Mouse (Mus musculus): ENCODE data around the gene Gm44596.
A peak's percentile ranks its signal among the peaks of the same experiment; 100 is the strongest.

Gm44596 gene

DNA sequence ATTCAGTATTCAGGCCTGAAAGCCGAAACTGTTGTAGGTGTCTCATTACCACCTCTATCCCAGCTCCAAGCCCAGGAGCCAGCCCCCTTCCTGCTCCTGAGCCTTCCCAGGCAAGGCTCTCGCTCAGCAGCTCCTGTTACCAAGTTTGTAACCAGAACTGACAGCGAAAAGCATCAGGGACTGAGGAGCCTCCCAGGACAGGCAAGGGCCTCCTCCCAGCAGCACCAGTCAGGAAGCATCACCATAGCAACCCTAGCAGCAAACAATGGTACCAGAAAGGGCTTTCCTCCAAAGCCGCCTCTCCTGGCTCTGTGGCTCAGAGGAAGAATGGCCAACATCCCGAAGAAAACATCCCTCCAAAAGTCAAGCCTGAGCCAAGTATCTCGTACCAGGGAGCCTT is at the start of gene Gm44596, which contains the start of gene Tex52:
Gene Gm44596, plus strand, starts transcription at position 312 of the 400 bp plus-strand sequence.
Gene Tex52, plus strand, starts transcription at position 265 of the 400 bp plus-strand sequence.
- no peak for DNase-seq (ENCODE audit: low spot score)

DNA sequence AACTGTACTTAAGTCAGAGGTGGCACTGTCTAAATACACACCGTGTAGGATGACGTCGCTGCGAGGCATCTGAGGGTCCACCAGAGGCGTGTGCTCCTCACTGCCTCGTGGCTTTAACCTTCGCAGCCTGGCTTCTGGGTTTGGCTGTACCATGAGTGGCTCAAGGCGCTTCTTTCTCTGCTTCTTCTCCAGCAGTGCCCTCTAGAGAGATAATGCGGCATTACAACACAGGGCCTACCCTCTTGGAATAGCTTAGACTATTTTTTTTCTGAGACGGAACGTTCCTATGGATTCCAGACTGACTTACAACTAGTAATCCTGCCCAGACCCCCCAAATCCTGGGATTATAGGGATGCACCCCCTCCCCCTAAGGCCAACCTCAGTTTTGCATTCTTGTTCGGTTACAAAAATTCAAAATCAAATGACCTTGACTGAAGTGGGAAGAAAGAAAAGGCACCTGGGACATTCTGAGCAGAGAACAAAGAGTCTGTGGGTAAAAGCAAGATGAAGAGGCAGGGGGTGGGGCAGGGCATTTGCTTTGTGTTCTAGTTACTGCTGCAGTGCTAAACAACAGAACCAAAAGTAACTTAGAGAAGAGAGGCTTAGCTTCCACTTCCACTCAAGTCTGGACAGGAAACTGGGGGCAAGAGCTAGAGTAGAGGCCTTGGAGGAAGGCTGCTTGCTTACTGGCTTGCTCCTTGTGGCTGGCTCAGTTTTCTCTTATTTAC is 40.7 kb upstream of the Gm44596 start:
- peak; percentile 77 for DNase-seq (ENCODE audit: low spot score)

GRCm38 (mm10) chr6:128337467-128337866 is 37.8 kb upstream of the Gm44596 start:
- peak; percentile 60 for DNase-seq (ENCODE audit: low spot score)

- peak; percentile 36 for DNase-seq (ENCODE audit: low spot score)
These were observed 36.4 kb upstream of the Gm44596 start for GRCm38 (mm10) chr6:128338876-128339275.

- no peak for DNase-seq (ENCODE audit: low spot score)
These were observed 33.2 kb upstream of the Gm44596 start for GRCm38 (mm10) chr6:128341956-128342723.

- no peak for DNase-seq (ENCODE audit: low spot score)
These were observed 29.7 kb upstream of the Gm44596 start for GRCm38 (mm10) chr6:128345623-128346022.

DNA sequence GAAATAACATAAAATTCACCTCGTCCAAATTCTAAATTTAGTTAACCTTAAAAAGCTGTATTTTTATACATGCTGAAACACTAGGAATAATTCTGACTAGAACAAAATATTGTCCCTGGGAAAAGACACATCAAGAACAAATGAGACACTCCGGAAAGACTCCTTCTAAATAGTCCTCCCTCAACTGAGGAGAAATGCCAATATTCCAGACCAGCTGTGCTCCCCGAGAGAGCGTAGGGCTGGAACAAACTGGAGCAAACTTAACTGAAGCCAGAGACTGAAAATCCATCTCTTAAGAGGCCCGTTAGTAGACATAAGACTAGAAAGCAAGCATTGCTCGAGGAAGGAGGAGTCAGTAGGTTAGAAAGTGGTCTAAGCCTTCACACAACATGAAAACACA is 28.5 kb upstream of the Gm44596 start:
- no peak for DNase-seq (ENCODE audit: low spot score)

GRCm38 (mm10) chr6:128349711-128350110 is 25.6 kb upstream of the Gm44596 start:
- DNase-seq (ENCODE audit: low spot score): no peak

DNA sequence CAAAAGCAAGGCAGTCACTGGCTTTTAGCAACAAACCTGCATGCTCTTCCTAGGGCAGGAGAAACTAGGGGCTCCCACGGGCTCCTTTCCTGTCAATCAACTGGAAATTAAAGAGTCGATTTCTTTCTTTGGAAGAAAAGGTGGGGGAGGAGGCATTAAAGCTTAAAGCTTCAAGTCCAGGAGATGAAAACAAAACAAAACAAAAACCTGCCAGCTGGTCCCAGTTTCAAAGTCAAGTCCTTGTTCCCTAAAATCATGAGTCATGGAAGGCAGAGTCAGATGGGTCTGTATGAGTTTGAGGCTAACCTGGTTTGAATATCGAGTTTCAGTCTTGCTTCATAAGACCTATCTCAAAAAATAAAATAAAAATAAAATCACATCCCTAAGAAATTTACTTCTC is 21.2 kb upstream of the Gm44596 start:
- DNase-seq (ENCODE audit: low spot score): no peak

DNA sequence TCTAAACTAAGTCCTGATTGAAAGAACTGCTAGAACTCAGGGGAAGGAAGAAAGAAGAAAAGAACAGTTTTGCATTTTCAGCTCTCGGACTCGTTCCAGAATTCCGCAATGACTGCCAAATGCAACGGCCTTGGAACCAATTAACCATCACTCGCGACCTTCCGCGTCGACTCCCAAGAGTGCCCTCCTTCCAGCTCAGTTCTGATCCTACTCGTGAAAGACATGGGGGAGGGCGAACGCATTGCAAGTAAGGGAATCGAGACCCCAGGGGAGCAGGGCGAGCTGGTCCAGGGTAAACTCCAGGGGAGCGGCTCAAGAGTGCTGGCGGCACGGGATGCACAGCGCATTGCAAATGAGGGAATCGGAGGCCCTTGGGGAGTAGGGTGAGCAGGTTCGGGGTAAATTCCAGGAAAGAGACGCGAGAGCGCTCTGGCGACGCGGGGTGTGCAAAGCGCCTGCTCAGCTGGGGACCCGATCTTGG is 20.1 kb upstream of the Gm44596 start:
- no peak for DNase-seq (ENCODE audit: low spot score)

DNA sequence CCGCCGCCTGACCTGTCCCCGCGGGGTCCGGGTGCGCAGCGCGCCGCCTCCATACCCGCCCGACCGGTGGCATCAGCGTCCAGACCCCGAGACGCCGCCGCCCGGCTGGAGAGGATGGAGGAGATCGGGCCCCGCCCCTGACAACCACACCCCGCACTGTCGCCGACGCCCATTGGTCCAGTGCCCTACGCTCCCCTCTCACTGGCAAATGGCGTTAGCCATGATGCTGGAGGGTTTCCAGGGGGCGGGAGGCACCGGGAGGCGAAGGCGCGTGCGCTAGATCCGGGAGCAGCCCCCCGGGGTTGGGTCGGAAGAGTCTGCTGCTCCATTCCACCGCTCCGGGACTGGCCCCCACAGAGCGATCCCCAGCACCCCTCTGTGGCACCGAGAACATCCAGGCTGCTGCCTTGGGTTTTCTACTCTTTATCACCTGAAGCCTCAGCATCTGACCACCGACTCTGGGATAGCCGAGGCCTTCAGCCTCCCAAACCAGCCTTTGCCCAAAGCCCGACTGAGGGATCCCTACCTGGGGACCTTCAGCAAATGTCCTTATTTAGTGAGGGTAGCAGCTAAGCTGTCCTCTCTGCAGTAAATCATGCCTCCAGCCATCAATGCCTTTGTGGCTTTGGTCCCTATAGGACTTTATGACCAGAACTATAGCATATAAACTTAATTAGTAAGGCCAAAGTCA is 19.4 kb upstream of the Gm44596 start, which contains the start of gene Tulp3:
Gene Tulp3, minus strand, starts transcription at position 126 of the 691 bp plus-strand sequence.
- peak; percentile 96 for DNase-seq (ENCODE audit: low spot score)

DNA sequence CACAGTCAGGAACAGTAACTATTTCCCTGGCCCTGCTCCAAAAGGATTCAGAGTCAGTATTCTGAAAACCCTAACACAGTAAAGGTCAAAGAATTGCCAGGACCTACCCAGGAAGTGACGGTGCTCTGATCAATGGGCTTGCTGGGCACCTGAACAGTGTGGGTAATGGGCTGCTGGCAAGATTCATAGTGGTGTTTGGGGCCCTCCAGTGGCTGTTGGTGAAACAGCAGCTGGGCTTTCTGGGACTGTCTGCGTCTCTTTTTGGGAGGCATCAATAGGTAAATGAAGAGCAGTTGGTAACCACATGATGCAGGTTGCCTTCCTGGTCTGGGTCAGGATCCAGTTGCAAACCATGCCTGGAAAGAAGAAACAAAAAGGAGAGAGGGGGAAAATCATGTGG is 16.3 kb upstream of the Gm44596 start:
- no peak for DNase-seq (ENCODE audit: low spot score)

DNA sequence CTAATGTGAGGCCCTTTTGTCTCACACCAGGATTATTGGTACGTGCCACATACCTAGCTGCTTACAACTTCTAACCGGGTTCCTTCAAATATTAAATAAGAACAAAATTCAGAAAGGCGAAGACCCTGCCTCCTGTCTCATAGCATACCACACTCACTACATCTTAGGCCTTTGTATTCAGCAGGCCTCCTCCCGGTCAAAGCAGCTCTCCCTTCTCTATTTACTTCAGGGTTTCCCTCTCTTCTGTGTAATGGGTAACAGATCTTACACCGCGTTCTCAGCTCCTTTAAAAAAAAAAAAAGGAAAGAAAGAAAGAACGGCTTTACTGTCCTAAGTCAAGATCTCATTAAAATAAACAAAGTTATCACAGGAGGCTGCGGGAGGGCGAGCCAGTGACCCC is 13.4 kb upstream of the Gm44596 start:
- DNase-seq (ENCODE audit: low spot score): no peak

DNA sequence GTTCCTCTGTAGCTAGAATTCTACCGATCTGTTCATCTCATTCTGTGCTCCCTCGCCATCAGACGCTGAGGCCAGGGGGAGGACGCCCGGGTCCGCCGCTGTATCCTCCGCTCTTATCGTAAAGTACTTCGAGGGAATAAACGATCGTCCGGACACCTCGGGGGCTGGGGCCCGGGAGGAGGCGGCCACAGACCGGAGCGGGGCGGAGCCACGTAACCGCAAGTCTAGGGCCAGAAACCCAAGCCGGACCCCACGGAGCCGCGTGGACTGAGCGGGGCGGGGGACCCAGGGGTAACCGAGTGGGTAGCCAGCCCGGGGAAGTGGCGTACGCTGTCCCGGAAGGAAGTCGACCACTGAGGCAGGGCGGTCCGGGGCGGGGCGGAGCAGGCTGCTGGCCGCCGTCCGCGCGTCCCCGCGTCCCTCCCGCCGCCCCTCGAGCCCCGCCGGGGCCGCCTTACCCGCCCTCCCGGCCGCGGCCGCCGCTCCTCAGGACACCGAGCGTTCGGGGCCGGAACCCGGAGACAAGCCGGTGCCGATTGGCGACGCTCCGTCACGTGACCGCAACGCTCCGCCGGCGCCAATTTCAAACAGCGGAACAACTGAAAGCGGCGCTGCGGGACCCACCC is 12.8 kb upstream of the Gm44596 start, which contains the start of the genes Rhno1 and Foxm1:
Gene Rhno1, minus strand, starts transcription at position 531 of the 626 bp plus-strand sequence.
Gene Foxm1, plus strand, starts transcription at position 587 of the 626 bp plus-strand sequence.
- peak; percentile 89 for DNase-seq (ENCODE audit: low spot score)

- no peak for DNase-seq (ENCODE audit: low spot score)
These were observed 12.1 kb upstream of the Gm44596 start for GRCm38 (mm10) chr6:128363007-128363825.

GRCm38 (mm10) chr6:128364721-128365120 is 10.6 kb upstream of the Gm44596 start:
- no peak for DNase-seq (ENCODE audit: low spot score)

- DNase-seq (ENCODE audit: low spot score): no peak
These were observed 8.8 kb upstream of the Gm44596 start for GRCm38 (mm10) chr6:128366466-128366865.

DNA sequence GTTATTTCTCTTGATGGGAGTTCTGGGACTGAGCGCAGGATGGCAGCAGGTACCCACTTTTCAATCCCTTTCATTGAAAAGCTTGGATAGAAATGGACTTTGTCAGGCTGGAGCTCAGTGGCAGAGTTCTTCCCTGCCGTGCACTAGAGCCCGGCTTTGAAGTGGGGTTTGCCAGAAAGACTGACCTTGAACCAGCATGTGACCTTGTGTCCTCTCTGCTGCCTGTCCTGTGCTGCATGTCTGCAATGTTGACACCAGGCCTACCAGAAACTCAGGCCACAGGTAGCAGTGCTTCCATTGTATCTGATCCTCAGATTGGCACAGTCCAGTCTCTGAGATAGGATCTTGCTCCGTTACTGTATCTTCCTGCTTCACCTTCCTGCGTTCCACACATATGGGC is 5.3 kb upstream of the Gm44596 start:
- no peak for DNase-seq (ENCODE audit: low spot score)

DNA sequence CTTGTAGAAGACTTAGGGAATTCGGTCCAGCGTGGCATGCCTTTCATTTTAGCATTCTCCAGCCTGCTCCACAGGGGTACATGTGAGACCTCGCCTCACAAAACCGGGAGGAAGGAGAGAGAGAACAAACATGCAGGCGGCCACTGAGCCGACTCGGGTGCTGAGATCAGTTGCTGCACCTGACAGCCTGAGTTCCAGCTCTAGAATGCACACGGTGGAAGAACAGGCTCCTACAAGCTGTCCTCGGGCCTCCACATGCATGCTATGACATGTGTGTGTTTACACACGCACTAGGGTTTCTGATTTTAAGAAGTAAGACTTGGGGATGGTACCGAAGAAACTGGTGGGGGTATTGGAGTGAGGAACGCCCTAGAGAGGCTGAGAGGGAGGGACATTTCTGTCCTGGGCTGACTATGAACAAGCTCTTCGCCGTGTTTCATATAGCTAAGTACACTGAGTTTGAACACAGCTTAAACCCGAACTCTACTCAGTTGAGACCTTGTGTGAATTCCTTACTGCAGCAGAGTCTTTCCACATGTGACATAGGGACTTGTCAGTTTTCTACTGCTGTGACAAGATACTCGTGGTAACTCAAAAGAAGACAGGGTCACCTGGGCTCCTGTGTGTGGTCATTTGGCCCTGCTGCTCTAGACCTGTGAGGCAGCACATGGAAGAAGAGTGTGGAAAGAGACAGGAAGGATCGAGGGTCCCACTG is 1.2 kb downstream of the Gm44596 start:
- DNase-seq (ENCODE audit: low spot score): no peak

DNA sequence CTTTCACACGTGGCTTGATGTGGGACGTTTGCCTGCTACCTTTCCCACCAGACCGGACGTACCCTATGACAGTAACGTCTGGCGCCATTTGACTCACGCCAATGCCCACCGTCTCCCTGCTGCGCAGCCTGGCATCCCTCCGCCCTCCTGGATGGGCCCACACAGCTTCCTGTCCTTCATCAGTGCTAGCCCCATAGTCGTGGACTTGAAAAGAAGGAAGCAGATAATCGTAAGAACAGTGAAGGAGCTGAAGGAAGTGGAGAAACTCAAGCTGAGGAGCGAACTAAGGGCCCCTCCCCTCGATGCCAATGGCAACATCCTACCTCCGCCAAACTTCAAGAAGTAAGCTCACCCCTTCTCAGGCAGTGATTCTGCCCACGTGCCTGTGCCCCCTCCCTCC is 4.3 kb downstream of the Gm44596 start:
- no peak for DNase-seq (ENCODE audit: low spot score)
